Mouse (Mus musculus) E14TG2a.4 (cell line): ENCODE measurements around the gene C130032M10Rik.

Experiments used
- H3K27me3 ChIP-seq: 2 replicates; pipeline ENCODE4 v1.6.1; 2014; ENCODE audit warnings: low read length, control low read depth; ENCODE audit not compliant: insufficient read depth
- H3K36me3 ChIP-seq: 2 replicates; pipeline ENCODE4 v1.6.1; 2014; ENCODE audit warnings: low read length, control low read depth; ENCODE audit not compliant: insufficient read depth
- H3K4me1 ChIP-seq: replicated peaks from 2 replicates; pipeline ENCODE4 v1.6.1; 2014; ENCODE audit warnings: low read depth, low read length, control low read depth
- H3K4me3 ChIP-seq: replicated peaks from 2 replicates; pipeline ENCODE4 v1.5.1; 2014; ENCODE audit warnings: mild to moderate bottlenecking, low read length
- H3K9me3 ChIP-seq: 2 replicates; pipeline ENCODE4 v1.6.1; 2014; ENCODE audit warnings: low read length, control low read depth
- CTCF ChIP-seq: conservative IDR thresholded peaks from 2 replicates; pipeline ENCODE4 v1.5.1; 2014; ENCODE audit warnings: low read length
- NANOG ChIP-seq: IDR thresholded peaks from 2 replicates; pipeline ENCODE4 v1.6.1; 2014; ENCODE audit warnings: borderline replicate concordance, low read length, mixed read lengths
- POU5F1 ChIP-seq: IDR thresholded peaks from 2 replicates; pipeline ENCODE4 v1.6.1; 2014; ENCODE audit warnings: low read length, borderline replicate concordance

Gene C130032M10Rik

GRCm38 (mm10) chr9:114487481-114488258, 27.8 kb upstream of the C130032M10Rik start:
- no peaks in the 10 kb centered on the region for H3K9me3 ChIP-seq
- H3K36me3 ChIP-seq = no peaks in the 10 kb centered on the region
- H3K4me1 ChIP-seq = peaks cover 53% of the 10 kb centered on the region

GRCm38 (mm10) chr9:114496469-114496868, 19.0 kb upstream of the C130032M10Rik start:
- Histone ChIP-seq H3K27me3 (no peaks in the 10 kb centered on the region), H3K4me1 (peaks cover 57% of the 10 kb centered on the region), H3K36me3 (no peaks in the 10 kb centered on the region), H3K9me3 (no peaks in the 10 kb centered on the region), H3K4me3 (no peak overlapping the region)
- TF ChIP-seq NANOG = no peak
- TF ChIP-seq CTCF = no peak
- TF ChIP-seq POU5F1 = no peak

More at GRCm38 (mm10) chr9:114487481-114488258, 27.8 kb upstream of the C130032M10Rik start:
- Histone ChIP-seq H3K4me3 (peak overlapping the region; percentile 37; the same call in 1 of the 2 replicates), H3K27me3 (no peaks in the 10 kb centered on the region)
- TF ChIP-seq CTCF (no peak), NANOG (no peak), POU5F1 (no peak)

- Histone ChIP-seq H3K4me1 (peaks cover 61% of the 10 kb centered on the region), H3K36me3 (no peaks in the 10 kb centered on the region), H3K4me3 (peak overlapping the region; percentile 57), H3K27me3 (no peaks in the 10 kb centered on the region), H3K9me3 (no peaks in the 10 kb centered on the region)
- peak; percentile 76 for TF ChIP-seq CTCF
- TF ChIP-seq NANOG = no peak
- no peak for TF ChIP-seq POU5F1
These were observed 17.3 kb upstream of the C130032M10Rik start for GRCm38 (mm10) chr9:114498218-114498617.

GRCm38 (mm10) chr9:114499783-114500515, 15.5 kb upstream of the C130032M10Rik start:
- TF ChIP-seq NANOG (no peak), CTCF (peak; percentile 68)
- H3K9me3 ChIP-seq = no peaks in the 10 kb centered on the region

GRCm38 (mm10) chr9:114501111-114501510, 14.4 kb upstream of the C130032M10Rik start:
- peak overlapping the region; percentile 24; the same call in 1 of the 2 replicates for H3K4me3 ChIP-seq
- TF ChIP-seq CTCF = no peak
- no peak for TF ChIP-seq POU5F1
- no peak for TF ChIP-seq NANOG
- no peaks in the 10 kb centered on the region for H3K9me3 ChIP-seq
- peaks cover 73% of the 10 kb centered on the region for H3K4me1 ChIP-seq
- peaks cover 20% of the 10 kb centered on the region for H3K36me3 ChIP-seq
- H3K27me3 ChIP-seq = no peaks in the 10 kb centered on the region

More at GRCm38 (mm10) chr9:114499783-114500515, 15.5 kb upstream of the C130032M10Rik start:
- Histone ChIP-seq H3K36me3 (peaks cover 8% of the 10 kb centered on the region), H3K4me1 (peaks cover 71% of the 10 kb centered on the region), H3K4me3 (peak overlapping the region; percentile 60), H3K27me3 (no peaks in the 10 kb centered on the region)

- TF ChIP-seq POU5F1 (no peak), NANOG (no peak), CTCF (no peak)
- Histone ChIP-seq H3K27me3 (no peaks in the 10 kb centered on the region), H3K4me3 (no peak overlapping the region), H3K9me3 (no peaks in the 10 kb centered on the region), H3K4me1 (peaks cover 74% of the 10 kb centered on the region), H3K36me3 (peaks cover 28% of the 10 kb centered on the region)
These were observed 13.6 kb upstream of the C130032M10Rik start for GRCm38 (mm10) chr9:114501913-114502312.

- no peaks in the 10 kb centered on the region for H3K9me3 ChIP-seq
- no peaks in the 10 kb centered on the region for H3K27me3 ChIP-seq
- TF ChIP-seq NANOG = no peak
- TF ChIP-seq POU5F1 = no peak
- no peak for TF ChIP-seq CTCF
- H3K4me3 ChIP-seq = peak overlapping the region; percentile 37; the same call in 1 of the 2 replicates
- H3K4me1 ChIP-seq = peaks cover 84% of the 10 kb centered on the region
- H3K36me3 ChIP-seq = peaks cover 38% of the 10 kb centered on the region
These were observed 12.6 kb upstream of the C130032M10Rik start for GRCm38 (mm10) chr9:114502711-114503427.

GRCm38 (mm10) chr9:114504816-114505215, 10.7 kb upstream of the C130032M10Rik start, which contains the start of gene Ccr4:
Gene Ccr4 (minus strand): TSS chr9:114504916.
- TF ChIP-seq CTCF (no peak), POU5F1 (no peak), NANOG (no peak)
- no peaks in the 10 kb centered on the region for H3K27me3 ChIP-seq
- no peaks in the 10 kb centered on the region for H3K9me3 ChIP-seq
- peaks cover 90% of the 10 kb centered on the region for H3K4me1 ChIP-seq
- H3K4me3 ChIP-seq = no peak within 1 kb of the TSS
- H3K36me3 ChIP-seq = peaks cover 57% of the 10 kb centered on the region
